Mouse (Mus musculus) heart, postnatal 36 days (tissue): Measurements from ENCODE around the gene Glg1. TPM values are rescaled to one million over a fixed set of nuclear protein-coding genes. Genes with fewer than 3 reads are reported as not detected.
"Not testable (repeated sequence)": the region's sequence is repeated elsewhere in the genome, so short reads cannot be mapped to it uniquely, and the experiment has no call there.

Experiments
- DNase-seq, 2 experiments: peaks; one replicate each; pipeline ENCODE4 v3.0.0; 2021 to 2022
- intact Hi-C: fragments of 180-260 bp; cut with DNase I; formaldehyde crosslinking; loops from one replicate; pipeline ENCODE4 v1.15.1; 2025
- total RNA-seq, 2 experiments: library from RNA; stranded (reverse); gene quantifications; 2 replicates each; pipeline ENCODE4 v1.2.3; 2021

Gene Glg1
- total RNA-seq, 2 experiments from 2014 or later, result 102 to 106 TPM

- no peak for DNase-seq
- intact Hi-C loops, result loop anchor here (5.0 kb wide), 1 partner anchor 61 kb away; no protein-coding TSS in a partner anchor
Observed at GRCm38 (mm10) chr8:111258010-111258630, 896 bp downstream of the Glg1 start.

DNA sequence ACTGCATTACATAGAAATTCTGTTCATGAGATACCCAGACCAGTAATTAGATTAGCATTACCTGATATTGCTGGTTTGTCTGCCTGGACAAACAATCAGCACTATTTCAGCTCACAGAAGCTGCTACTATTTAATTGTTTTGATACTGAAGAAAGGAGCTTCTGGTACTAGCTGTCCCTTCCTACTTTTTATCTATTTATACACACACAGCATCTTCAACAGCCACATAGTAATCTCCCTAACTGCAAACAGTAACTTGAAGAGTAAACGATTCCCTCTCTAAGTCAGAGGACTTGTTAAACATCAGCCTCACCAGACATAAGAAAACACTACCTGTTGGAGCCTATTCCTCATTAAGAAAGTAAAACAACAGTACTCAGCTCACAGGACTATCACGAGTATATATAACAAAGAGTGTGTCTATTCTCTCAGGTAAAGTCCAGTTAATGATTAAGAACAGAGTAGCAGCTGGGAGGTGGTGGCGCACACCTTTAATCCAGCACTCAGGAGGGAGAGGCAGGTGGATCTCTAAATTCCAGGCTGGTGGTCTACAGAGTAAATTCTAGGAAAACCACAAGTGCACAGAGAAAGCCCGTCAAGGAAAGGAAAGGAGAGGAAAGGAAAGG is 6.4 kb downstream of the Glg1 start:
- DNase-seq, result no peak
- intact Hi-C loops, result no loop called here

DNA sequence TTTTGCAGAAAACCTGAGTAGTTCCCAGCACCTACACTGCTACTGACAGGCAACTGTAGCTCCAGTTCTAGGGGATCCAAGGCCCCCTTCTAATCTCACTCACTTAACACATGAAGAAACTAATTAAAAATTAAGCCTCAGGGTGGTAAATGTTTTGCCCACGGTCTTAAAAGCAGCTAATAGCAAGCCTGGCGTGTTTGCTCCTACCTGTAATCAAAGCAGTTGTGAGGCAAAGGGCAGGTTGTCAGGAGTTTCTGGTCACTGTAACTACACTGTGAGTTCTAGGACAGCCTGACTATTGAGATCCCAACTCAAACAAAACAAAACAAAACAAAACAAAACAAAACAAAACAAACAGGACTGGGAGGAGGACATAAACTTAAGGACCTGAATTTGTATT is 8.9 kb downstream of the Glg1 start:
- DNase-seq, result no peak
- intact Hi-C loops, result no loop called here

DNA sequence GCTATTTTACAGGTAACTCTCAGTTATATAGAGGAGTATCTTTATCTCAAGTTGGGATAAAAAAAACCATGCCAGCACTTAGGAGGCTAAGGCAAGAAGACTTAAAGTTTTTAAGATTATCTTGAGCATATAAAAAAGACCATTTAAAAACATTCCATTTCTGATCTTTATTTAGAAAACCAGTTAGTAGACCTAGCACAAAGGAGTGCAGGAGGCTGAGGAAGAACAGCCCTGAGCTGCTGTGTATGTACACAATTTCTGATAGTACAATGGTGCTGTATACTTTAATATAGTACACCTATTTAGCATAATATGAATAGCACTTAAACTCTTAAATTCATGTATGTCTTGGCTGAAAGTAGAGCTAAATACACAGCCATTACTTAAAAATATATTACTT is 10.9 kb downstream of the Glg1 start:
- intact Hi-C loops, result no loop called here
- no peak for DNase-seq

DNA sequence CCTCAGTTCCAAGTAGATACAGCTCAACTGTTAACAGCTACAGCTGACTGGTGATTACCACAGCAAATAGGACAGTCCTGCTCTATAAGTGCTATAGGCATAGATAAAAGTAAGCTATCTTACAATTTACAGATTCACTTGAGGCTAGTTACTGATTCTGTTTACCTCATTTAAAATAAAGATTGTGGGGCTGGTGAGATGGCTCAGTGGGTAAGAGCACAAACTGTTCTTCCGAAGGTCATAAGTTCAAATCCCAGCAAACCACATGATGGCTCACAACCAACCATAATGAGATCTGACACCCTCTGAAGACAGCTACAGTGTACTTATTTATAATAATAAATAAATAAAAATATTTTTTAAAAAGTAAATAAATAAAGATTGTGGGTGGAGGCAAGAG is 12.2 kb downstream of the Glg1 start:
- intact Hi-C loops, DNase-seq: not testable (repeated sequence)

- DNase-seq, result no peak
- intact Hi-C loops, result no loop called here
Observed at GRCm38 (mm10) chr8:111246287-111246830, 12.7 kb downstream of the Glg1 start.

- intact Hi-C loops, result no loop called here
- no peak for DNase-seq
Observed at GRCm38 (mm10) chr8:111237301-111237700, 21.7 kb downstream of the Glg1 start.

- intact Hi-C loops, result no loop called here
- no peak for DNase-seq
Observed at GRCm38 (mm10) chr8:111233730-111234129, 25.3 kb downstream of the Glg1 start.

DNA sequence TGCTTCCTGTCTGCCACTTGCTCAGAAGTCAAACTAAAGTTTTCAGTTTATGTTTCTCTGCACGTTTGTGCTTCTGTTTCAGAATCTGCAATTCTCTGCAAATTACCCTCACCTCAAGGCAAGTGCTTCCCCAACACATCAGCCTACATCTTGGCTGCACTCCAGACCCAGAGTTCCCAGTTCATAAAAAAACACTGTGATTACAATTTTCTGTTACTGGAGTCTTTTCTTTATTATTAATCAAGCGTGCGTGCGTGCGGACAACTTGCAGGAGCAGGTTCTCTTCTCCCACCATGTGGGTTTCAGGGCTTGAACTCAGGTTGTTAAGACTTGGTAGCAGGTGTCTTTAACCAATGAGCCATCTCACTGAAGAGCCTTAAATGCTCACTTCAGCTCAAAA is 34.9 kb downstream of the Glg1 start:
- DNase-seq, result peak in 1 of 2 experiments; percentile 14
- intact Hi-C loops, result no loop called here

- intact Hi-C loops, result no loop called here
- DNase-seq, result no peak
Observed at GRCm38 (mm10) chr8:111218107-111218506, 40.9 kb downstream of the Glg1 start.

GRCm38 (mm10) chr8:111213406-111213805 is 45.6 kb downstream of the Glg1 start:
- no peak for DNase-seq
- intact Hi-C loops, result no loop called here

DNA sequence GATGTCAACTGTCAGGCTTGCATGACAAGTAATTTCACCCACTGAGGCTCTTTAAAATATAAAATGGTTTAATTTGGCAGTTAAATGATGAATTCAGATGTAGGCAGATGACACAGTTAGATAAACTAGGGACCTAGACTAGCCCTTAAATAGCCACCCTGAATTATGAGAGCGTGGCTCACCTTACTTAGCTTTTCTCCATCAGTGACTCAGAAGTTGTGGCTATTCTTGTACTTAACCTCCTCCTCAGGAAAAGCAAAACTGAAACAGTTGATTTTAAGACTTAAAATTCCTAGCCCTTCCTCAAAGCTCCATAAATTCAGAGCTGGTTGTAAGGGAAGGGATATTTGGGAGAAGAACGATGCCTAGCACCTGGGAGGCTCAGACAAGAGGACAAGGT is 47.8 kb downstream of the Glg1 start:
- intact Hi-C loops, result no loop called here
- DNase-seq, result no peak

- intact Hi-C loops, result no loop called here
- DNase-seq, result no peak
Observed at GRCm38 (mm10) chr8:111209874-111210273, 49.1 kb downstream of the Glg1 start.

- DNase-seq, result no peak
- intact Hi-C loops, result no loop called here
Observed at GRCm38 (mm10) chr8:111206321-111206720, 52.7 kb downstream of the Glg1 start.

DNA sequence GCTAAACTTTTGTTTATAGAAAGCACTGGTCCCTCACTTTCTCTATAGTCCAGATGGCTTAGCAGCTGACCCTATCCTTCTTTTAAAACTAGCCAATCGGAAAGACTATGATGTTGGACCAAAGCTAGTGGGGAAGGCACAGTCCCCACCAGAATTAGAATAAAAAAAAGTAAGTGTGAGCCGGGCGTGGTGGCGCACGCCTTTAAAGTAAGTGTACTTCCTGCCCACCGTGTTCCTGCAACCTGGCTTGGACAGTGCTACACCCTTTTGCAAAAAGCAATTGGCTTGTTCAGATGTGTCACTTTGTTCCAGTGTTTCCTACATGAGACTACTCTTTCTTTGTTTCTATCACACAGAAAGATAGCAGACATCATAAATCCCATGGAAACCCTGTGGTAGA is 54.0 kb downstream of the Glg1 start:
- no peak for DNase-seq
- intact Hi-C loops, result no loop called here

GRCm38 (mm10) chr8:111203341-111203740 is 55.7 kb downstream of the Glg1 start:
- intact Hi-C loops, result no loop called here
- DNase-seq, result no peak

- intact Hi-C loops, result loop anchor here (5.0 kb wide), 1 partner anchor 59 kb away; the partner anchor contains the start of gene Glg1
- no peak for DNase-seq
Observed at GRCm38 (mm10) chr8:111197966-111198365, 61.0 kb downstream of the Glg1 start.

- intact Hi-C loops, result loop anchor here (5.0 kb wide), 1 partner anchor 61 kb away; the partner anchor contains the start of gene Glg1
- no peak for DNase-seq
Observed at GRCm38 (mm10) chr8:111196181-111196580, 62.8 kb downstream of the Glg1 start.

DNA sequence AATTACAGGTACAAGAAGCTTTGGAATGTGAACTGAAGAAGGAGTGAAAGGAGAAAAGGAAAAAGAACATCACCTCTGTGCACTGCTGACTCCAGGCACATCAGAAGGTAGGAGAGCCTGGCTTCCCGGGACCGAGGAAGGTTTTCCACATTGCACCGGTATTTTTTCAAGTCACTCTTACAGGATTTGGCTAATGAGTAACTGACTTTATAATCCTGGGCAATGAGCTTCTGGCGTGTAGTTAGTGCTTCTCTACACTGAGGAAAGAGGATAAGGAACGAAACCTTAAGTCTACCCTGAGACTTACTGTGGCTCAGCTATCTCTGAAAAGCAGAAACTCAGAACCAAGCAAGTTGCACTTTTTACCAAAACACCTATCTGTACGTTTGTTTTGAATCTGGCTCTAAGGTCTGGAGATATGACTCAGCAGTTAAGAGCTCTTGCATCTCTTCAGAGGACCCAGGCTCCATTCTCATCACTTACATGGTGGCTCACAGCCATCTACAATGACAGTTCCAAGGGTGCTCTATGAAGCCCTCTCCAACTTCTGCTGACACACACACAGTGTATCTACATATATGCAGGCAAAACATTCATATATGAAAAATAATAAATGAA is 70.3 kb downstream of the Glg1 start:
- DNase-seq, result no peak
- intact Hi-C loops, result no loop called here

DNA sequence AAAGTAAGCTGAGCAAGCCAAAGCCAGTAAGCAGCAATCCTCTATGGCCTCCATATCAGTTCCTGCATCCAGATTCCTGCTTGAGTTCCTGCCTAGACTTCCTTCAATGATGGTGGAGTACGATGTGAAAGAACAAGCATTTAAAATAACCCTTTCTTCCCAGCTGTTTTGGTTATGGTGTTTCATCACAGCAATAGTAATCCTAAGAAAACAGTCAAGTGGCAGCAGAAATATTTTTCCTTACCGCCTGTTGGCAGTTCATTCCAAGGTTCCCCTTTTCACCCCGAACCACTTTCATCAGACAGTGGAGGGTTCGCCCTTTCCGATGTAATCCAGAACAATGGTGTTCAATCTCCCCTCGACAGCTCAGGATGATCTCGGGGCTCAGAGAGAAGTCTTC is 71.5 kb downstream of the Glg1 start:
- DNase-seq, result no peak
- intact Hi-C loops, result no loop called here

DNA sequence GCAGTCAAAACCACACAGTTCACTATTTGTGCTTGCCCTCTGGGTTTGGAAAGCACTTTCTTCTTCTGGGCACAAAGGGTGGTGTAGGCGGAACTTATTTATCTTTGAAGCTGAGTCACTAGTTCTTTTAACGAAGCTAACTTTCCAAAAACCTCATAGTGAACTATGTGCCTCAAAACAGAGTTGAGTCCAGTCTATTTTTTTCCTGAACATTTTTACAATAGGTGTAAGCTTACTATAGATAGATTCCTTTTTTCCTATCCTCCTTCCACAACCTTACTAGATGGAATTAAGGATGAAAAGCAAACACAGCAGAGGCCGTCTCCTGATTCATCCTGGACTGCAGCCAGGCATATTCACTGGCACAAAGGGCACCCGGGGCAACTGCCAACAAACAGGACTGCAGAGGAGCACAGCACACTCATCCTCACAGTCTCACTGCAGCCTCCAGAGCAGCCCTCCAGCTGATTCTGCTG is 73.5 kb downstream of the Glg1 start:
- intact Hi-C loops, result no loop called here
- peak; percentile 52 to 56 for DNase-seq

DNA sequence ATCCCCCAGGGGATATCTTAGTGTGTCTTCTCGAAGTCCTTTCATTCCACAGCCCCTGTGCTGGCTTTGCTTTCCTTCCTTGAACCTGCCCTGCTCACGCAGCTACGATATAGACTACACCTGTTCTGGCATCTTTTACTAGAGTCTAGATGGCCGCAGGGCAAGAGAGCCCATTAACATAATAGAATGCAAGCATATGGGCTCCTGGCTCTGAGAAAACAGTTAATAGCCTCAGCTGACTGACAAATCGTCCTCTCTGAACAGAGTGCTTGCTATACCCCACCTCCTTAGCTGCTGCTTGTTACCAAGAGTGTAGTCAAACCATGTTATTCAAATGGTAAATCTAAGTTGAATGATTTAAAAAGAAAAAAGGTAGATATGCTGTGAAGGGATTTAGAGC is 87.4 kb downstream of the Glg1 start:
- intact Hi-C loops, result no loop called here
- DNase-seq, result no peak
